Mouse (Mus musculus) heart, postnatal 14 days (tissue): ENCODE measurements around the gene Tex35. TPM values are rescaled to one million over a fixed set of nuclear protein-coding genes. Genes with fewer than 3 reads are reported as not detected.

Experiments
- DNase-seq, 2 experiments: peaks; one replicate each; pipeline ENCODE4 v3.0.0; 2021 to 2022
- intact Hi-C: fragments of 180-260 bp; cut with DNase I; formaldehyde crosslinking; loops from one replicate; pipeline ENCODE4 v1.15.1; 2025
- total RNA-seq, 2 experiments: library from RNA; stranded (reverse); gene quantifications; 2 replicates each; pipeline ENCODE4 v1.2.3; 2021

Tex35 gene
- total RNA-seq, 2 experiments from 2014 or later, result not detected

DNA sequence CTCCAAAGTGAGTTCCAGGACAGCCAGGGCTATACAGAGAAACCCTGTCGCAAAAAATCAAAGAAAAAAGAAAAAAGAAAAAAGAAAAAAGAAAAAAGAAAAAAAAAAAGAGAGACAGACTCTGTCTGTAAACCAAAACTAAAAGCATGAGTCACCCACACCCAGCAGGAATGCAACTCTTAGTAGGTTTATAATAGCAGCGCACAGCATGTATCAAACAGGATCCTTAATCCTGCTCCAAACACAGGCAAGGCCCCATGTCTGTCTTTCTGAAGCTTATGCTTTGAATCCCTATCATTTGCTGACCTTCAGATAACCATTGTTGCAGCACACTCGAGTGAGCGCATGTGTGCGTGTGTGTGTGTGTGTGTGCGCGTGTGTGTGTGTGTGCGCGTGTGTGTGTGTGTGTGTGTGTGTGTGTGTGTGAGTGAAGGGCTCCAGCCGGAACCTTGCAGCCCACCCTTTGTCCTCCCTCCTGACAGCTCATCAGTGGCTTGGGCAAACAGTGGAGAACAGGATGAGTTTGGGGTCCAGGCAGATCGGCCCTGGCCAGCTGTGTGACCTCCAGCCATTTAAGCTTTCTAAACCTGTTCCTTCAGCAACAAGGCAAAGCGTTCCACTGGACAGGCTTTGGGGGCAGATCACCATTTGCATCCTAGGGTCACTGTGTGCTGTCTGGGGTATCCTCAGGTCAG, 47.9 kb downstream of the Tex35 start:
- no peak for DNase-seq
- intact Hi-C loops, result loop anchor here (5.0 kb wide), 1 partner anchor 48 kb away; no protein-coding TSS in a partner anchor

DNA sequence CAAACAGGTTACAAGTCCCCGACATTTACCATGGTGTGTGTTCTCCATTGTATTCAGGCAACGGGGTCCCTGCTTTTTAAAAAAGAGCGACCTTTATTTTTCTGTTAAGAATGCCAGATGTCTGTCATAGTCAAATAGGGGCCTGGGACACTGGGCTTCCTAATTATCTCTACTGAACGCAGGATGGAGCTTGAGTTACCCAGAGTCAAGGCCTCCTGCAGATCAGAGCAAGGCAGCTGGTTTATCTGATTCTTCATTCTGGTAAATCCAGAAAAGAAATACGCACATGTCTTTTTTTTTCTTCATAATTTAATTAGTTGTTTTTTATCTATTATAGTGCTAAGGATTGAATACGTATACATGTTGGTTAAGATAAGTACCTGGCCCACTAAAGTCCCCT, 52.6 kb downstream of the Tex35 start:
- intact Hi-C loops, result no loop called here
- no peak for DNase-seq

DNA sequence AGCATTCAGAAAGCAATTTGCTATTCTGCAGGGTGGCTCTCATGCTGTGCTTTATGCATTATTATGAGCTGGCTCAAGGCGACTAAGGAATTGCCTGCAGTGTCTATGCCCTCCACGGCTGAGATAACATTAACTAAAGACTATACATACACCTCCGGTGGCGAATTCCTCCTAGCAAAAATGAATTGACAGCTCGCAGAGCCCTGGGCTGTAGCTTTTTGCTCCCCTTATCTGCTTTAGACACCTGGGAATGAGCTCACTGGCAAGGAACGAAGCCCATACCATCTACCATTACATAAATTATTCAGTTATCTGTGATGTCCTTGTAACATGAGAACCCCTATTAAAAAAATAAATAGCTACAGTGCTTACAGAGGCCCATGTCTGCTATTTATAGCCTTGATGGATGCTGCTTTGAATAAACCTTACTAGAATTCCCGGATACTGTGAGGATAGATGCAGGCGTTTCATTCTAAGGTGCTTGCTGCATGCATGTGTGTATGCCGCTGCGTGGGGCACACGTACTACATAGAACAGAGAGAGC, 53.1 kb downstream of the Tex35 start:
- no peak for DNase-seq
- intact Hi-C loops, result no loop called here

DNA sequence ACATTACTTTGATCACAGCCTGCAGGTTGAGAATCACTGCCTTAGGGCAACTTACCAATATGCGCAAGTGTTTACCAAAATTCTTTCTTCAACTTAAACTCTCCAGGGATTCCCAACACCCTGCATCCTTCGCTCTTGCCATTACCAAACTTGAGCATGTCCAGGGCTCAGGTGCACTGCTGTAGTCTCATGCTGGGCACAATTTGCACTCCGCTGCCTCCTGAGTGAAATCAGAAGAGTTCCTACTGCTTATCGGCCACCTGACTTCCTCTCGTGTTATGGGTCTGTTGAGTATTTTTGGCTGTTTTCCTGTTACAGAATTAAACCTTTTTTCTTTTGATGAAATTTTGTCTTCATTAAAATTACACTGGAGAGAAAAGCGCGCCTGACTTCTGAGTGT, 53.8 kb downstream of the Tex35 start:
- intact Hi-C loops, result no loop called here
- no peak for DNase-seq

DNA sequence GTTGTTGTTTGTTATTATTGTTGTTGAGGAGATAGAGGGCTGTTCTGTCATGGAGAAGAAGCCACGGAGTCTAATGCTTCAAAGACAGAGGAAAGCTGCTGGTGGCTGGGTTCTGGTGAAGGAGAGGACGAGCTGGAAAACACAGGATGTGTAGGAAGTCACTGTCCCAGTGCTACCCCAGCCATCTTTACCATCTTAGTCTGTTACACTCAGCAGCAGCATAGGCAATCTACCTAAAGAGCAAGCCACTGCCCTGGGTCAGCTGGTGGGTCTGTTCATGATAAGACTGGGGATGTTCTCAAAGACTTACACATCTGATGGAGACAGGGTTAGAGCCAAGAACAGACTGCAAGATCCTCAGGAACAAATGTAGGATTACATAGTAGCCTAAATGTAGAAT, 58.6 kb downstream of the Tex35 start:
- intact Hi-C loops, result no loop called here
- no peak for DNase-seq

Other genes starting within 250 kb of the Tex35 start
- gene Ralgps2, start 169.1 kb downstream of the Tex35 start, total RNA-seq, result 10 to 100 TPM; 16.3 to 17.1 TPM